Mouse (Mus musculus) frontal cortex, adult 2 months (tissue): ENCODE results near the gene Tssk2. TPM values are rescaled to one million over a fixed set of nuclear protein-coding genes. Genes with fewer than 3 reads are reported as not detected.
A peak's percentile ranks its signal among the peaks of the same experiment; 100 is the strongest.

Experiments used
- DNase-seq, 2 experiments: peaks; one replicate each; pipeline ENCODE4 v3.0.0; 2022; ENCODE audit warnings: low spot score in 1 of 2; ENCODE audit errors: extremely low spot score in 1 of 2
- polyA plus RNA-seq: library from polyadenylated mRNA; depleted of rRNA; stranded (reverse); fragments of >200 nt; gene quantifications from 2 replicates; pipeline ENCODE4 v1.2.3, GENCODE M21; 2012

Gene Tssk2
- polyA plus RNA-seq, 1 experiment = not detected

GRCm38 (mm10) chr16:17896091-17896490 lies 2.3 kb upstream of the Tssk2 start:
- no peak for DNase-seq

GRCm38 (mm10) chr16:17911052-17911595 lies 12.7 kb downstream of the Tssk2 start, which contains the start of gene Ess2:
Gene Ess2, minus strand, starts transcription at chr16:17911348.
- peak; percentile 93 to 97 for DNase-seq

- DNase-seq = no peak
Observed at GRCm38 (mm10) chr16:17914307-17915249, 16.1 kb downstream of the Tssk2 start, which contains the start of gene Gsc2. Gene Gsc2, minus strand, starts transcription at chr16:17915059.

GRCm38 (mm10) chr16:17920586-17920985 lies 22.1 kb downstream of the Tssk2 start:
- DNase-seq = no peak

GRCm38 (mm10) chr16:17921325-17922162 lies 23.1 kb downstream of the Tssk2 start:
- peak; percentile 93 to 97 for DNase-seq

- peak in 1 of 2 experiments; percentile 31 for DNase-seq
Observed at GRCm38 (mm10) chr16:17922163-17922538, 23.7 kb downstream of the Tssk2 start.

GRCm38 (mm10) chr16:17927351-17928082 lies 29.1 kb downstream of the Tssk2 start:
- no peak for DNase-seq

- peak; percentile 59 to 83 for DNase-seq
Observed at GRCm38 (mm10) chr16:17928087-17928580, 29.7 kb downstream of the Tssk2 start, which contains the start of gene Slc25a1. Gene Slc25a1, minus strand, starts transcription at chr16:17928219.

GRCm38 (mm10) chr16:17928627-17929104 lies 30.2 kb downstream of the Tssk2 start:
- DNase-seq = peak in 1 of 2 experiments; percentile 74

GRCm38 (mm10) chr16:17929211-17929610 lies 30.8 kb downstream of the Tssk2 start:
- DNase-seq = no peak

- DNase-seq = no peak
Observed at GRCm38 (mm10) chr16:17929631-17930030, 31.2 kb downstream of the Tssk2 start.

GRCm38 (mm10) chr16:17931906-17932460 lies 33.5 kb downstream of the Tssk2 start:
- DNase-seq = peak in 1 of 2 experiments; percentile 38

- DNase-seq = no peak
Observed at GRCm38 (mm10) chr16:17933594-17934444, 35.4 kb downstream of the Tssk2 start.

- DNase-seq = no peak
Observed at GRCm38 (mm10) chr16:17934445-17934910, 36.0 kb downstream of the Tssk2 start.

GRCm38 (mm10) chr16:17936776-17937175 lies 38.3 kb downstream of the Tssk2 start:
- no peak for DNase-seq

- no peak for DNase-seq
Observed at GRCm38 (mm10) chr16:17938187-17938586, 39.8 kb downstream of the Tssk2 start.

- DNase-seq = peak in 1 of 2 experiments; percentile 58
Observed at GRCm38 (mm10) chr16:17938821-17939220, 40.4 kb downstream of the Tssk2 start.

- no peak for DNase-seq
Observed at GRCm38 (mm10) chr16:17939255-17939751, 40.9 kb downstream of the Tssk2 start.
